Mouse (Mus musculus): ENCODE data around the gene Zfp90.

DNA sequence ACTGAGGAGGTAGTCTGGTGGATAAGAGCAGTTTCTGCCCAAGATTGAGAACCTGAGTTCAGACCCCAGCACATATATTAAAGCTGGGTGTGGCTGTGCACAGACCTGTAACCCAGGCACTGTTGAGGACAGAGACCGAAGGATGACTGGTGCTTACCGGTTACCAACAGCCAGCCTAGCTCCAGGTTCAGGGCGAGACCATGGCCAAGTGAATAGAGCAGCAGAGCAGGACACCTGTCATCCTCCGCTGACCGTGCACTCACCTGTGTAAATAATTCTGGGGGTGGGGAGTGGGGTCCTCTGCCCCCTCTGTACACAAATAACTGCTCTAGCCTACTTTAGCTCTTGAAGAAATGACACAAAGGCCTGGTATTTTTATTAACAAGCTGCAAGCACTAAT lies 58.9 kb downstream of the Zfp90 start:
- TF ChIP-seq CTCF (IDR thresholded peaks at IDR 0.05; ENCODE audit: low read depth) (no peak), EP300 (IDR thresholded peaks at IDR 0.05; ENCODE audit: low read depth) (no peak)

Measured in liver, postnatal 0 days (tissue).